Mouse (Mus musculus): ENCODE measurements around the gene Mxra8. TPM values are rescaled to one million over a fixed set of nuclear protein-coding genes. Genes with fewer than 3 reads are reported as not detected.
A peak's percentile ranks its signal among the peaks of the same experiment; 100 is the strongest.

Mxra8 gene
- total and polyA plus RNA-seq, 3 experiments = 26.7 to 84.7 (median 31.9) TPM

DNA sequence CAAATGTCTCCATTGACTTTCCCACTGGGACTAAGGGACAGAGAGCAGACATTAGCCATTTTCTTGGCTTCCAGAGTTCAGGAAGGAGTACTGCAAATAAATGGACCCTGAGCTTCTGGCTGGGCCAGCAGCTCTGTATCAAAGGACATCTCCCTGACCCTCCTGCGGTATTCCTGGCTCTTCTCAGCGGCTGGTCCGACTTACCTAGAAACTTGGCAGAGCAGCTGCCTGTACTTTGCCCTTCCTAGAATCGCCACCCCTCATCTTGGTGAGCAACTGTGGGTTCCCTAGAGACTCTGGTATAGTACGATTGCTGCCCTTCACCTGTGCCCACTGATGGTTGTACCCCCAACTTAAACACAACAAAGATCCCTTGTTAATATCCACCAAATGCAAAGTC is 3.8 kb downstream of the Mxra8 start:
- H3K27me3 ChIP-seq (ENCODE audit: control insufficient read depth, insufficient read depth, low read length) = no peaks in the 10 kb centered on the region
- H3K36me3 ChIP-seq (ENCODE audit: control insufficient read depth, insufficient read depth, low read length) = no peaks in the 10 kb centered on the region
- 71% methylated on average over 5 of the region's 5 CpGs for whole genome bisulfite sequencing
- no peak for DNase-seq
- H3K4me1 ChIP-seq (ENCODE audit: control insufficient read depth, insufficient read depth, low read length) = peaks cover 18% of the 10 kb centered on the region
- H3K9ac ChIP-seq (ENCODE audit: low read depth, low read length) = no peak overlapping the region
- TF ChIP-seq CTCF (IDR thresholded peaks at IDR 0.05) (no peak), EP300 (IDR thresholded peaks at IDR 0.05; ENCODE audit: insufficient read depth, low read depth, low read length) (no peak), POLR2A (IDR thresholded peaks at IDR 0.05; ENCODE audit: insufficient read depth, low read depth, low read length) (no peak)
- intact Hi-C loops (cut with DNase I) = no loop called here
- H3K27ac ChIP-seq = no peak overlapping the region
- H3K79me2 ChIP-seq (replicated peaks; ENCODE audit: control insufficient read depth, insufficient read depth, low read length) = peaks cover 6% of the 10 kb centered on the region
- no peak overlapping the region for H3K4me3 ChIP-seq

DNA sequence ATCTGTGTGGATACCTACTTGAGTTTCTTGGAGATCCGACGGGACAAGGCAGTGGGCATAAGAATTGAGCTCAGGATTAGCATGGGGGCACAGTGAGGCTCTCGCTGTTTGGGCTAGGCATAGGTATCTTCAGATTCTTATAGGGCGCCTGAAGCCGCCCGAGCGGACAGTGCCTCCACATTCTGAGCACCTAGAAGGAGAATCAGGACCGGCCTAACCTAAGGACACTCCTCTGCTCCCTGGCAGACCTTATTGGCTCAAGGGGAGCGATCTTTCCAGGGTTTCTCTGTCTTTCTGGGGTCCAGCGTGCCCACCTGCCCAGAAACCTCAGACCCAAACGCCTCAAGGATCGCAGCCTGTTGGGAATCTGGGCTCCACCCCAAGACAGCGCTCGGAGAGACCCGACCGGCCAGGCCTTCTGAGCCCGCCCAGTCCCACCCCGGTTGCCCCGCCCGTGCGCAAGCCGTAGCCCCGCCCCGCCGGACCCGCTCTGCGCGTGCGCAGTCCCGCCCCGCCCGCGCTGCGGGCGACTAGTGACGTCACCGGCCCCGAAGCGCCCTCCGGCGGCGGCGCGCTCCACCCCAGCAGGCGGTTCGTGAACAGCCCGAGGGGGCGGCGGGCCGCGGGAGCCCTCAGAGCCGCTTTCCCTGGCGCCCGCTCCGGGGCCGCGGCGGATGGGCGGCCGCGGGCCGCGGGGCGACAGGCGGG is 7.5 kb downstream of the Mxra8 start, which contains the start of gene Dvl1:
Dvl1 (plus strand) TSS at position 532 of the 708 bp plus-strand sequence.
- peak within 1 kb of the TSS; percentile 99 for H3K9ac ChIP-seq (ENCODE audit: low read depth, low read length)
- WGBS = 2% methylated on average over 47 of the region's 65 CpGs

GRCm38 (mm10) chr4:155847591-155848352 is 8.3 kb downstream of the Mxra8 start:
- intact Hi-C loops (cut with DNase I) = no loop called here
- H3K79me2 ChIP-seq (replicated peaks; ENCODE audit: control insufficient read depth, insufficient read depth, low read length) = peaks cover 6% of the 10 kb centered on the region
- peak overlapping the region; percentile 99 for H3K9ac ChIP-seq (ENCODE audit: low read depth, low read length)
- H3K27ac ChIP-seq = peak overlapping the region; percentile 75
- H3K4me3 ChIP-seq = peak overlapping the region; percentile 96
- TF ChIP-seq EP300 (IDR thresholded peaks at IDR 0.05; ENCODE audit: insufficient read depth, low read depth, low read length) = no peak
- no peak for TF ChIP-seq POLR2A (IDR thresholded peaks at IDR 0.05; ENCODE audit: insufficient read depth, low read depth, low read length)
- TF ChIP-seq CTCF (IDR thresholded peaks at IDR 0.05) = no peak
- peak in 1 of 2 experiments; percentile 65 for DNase-seq
- H3K27me3 ChIP-seq (ENCODE audit: control insufficient read depth, insufficient read depth, low read length) = no peaks in the 10 kb centered on the region
- 1% methylated on average over 61 of the region's 69 CpGs for WGBS
- no peaks in the 10 kb centered on the region for H3K36me3 ChIP-seq (ENCODE audit: control insufficient read depth, insufficient read depth, low read length)
- peaks cover 38% of the 10 kb centered on the region for H3K4me1 ChIP-seq (ENCODE audit: control insufficient read depth, insufficient read depth, low read length)

More for the DNA sequence above, 7.5 kb downstream of the Mxra8 start, which contains the start of gene Dvl1:
- H3K4me3 ChIP-seq = peak within 1 kb of the TSS; percentile 96
- intact Hi-C loops (cut with DNase I) = no loop called here
- TF ChIP-seq EP300 (IDR thresholded peaks at IDR 0.05; ENCODE audit: insufficient read depth, low read depth, low read length) = 0 out of 2 replicates have a peak, but pooled peaks have one; percentile 33
- peak; percentile 95 for TF ChIP-seq POLR2A (IDR thresholded peaks at IDR 0.05; ENCODE audit: insufficient read depth, low read depth, low read length)
- TF ChIP-seq CTCF (IDR thresholded peaks at IDR 0.05) = peak; percentile 64
- H3K27me3 ChIP-seq (ENCODE audit: control insufficient read depth, insufficient read depth, low read length) = no peaks in the 10 kb centered on the region
- H3K27ac ChIP-seq = peak within 1 kb of the TSS; percentile 90
- peak; percentile 95 to 99 for DNase-seq
- H3K79me2 ChIP-seq (replicated peaks; ENCODE audit: control insufficient read depth, insufficient read depth, low read length) = peaks cover 6% of the 10 kb centered on the region
- peaks cover 35% of the 10 kb centered on the region for H3K4me1 ChIP-seq (ENCODE audit: control insufficient read depth, insufficient read depth, low read length)
- H3K36me3 ChIP-seq (ENCODE audit: control insufficient read depth, insufficient read depth, low read length) = no peaks in the 10 kb centered on the region

GRCm38 (mm10) chr4:155848434-155849095 is 9.1 kb downstream of the Mxra8 start:
- H3K27ac ChIP-seq = peak overlapping the region; percentile 21
- H3K4me3 ChIP-seq = peak overlapping the region; percentile 96
- peaks cover 8% of the 10 kb centered on the region for H3K79me2 ChIP-seq (replicated peaks; ENCODE audit: control insufficient read depth, insufficient read depth, low read length)
- intact Hi-C loops (cut with DNase I) = no loop called here
- H3K27me3 ChIP-seq (ENCODE audit: control insufficient read depth, insufficient read depth, low read length) = no peaks in the 10 kb centered on the region
- peak overlapping the region; percentile 99 for H3K9ac ChIP-seq (ENCODE audit: low read depth, low read length)
- DNase-seq = no peak
- peaks cover 38% of the 10 kb centered on the region for H3K4me1 ChIP-seq (ENCODE audit: control insufficient read depth, insufficient read depth, low read length)
- H3K36me3 ChIP-seq (ENCODE audit: control insufficient read depth, insufficient read depth, low read length) = no peaks in the 10 kb centered on the region
- TF ChIP-seq POLR2A (IDR thresholded peaks at IDR 0.05; ENCODE audit: insufficient read depth, low read depth, low read length) = no peak
- TF ChIP-seq EP300 (IDR thresholded peaks at IDR 0.05; ENCODE audit: insufficient read depth, low read depth, low read length) = no peak
- TF ChIP-seq CTCF (IDR thresholded peaks at IDR 0.05) = no peak
- 61% methylated on average over 7 of the region's 7 CpGs for WGBS

- TF ChIP-seq EP300 (IDR thresholded peaks at IDR 0.05; ENCODE audit: insufficient read depth, low read depth, low read length) = no peak
- no peak for TF ChIP-seq POLR2A (IDR thresholded peaks at IDR 0.05; ENCODE audit: insufficient read depth, low read depth, low read length)
- no peak for TF ChIP-seq CTCF (IDR thresholded peaks at IDR 0.05)
- H3K4me3 ChIP-seq = no peak overlapping the region
- intact Hi-C loops (cut with DNase I) = no loop called here
- peak overlapping the region; percentile 9; the same call in 1 of the 2 replicates for H3K27ac ChIP-seq
- DNase-seq = no peak
- H3K9ac ChIP-seq (ENCODE audit: low read depth, low read length) = no peak overlapping the region
- no peaks in the 10 kb centered on the region for H3K36me3 ChIP-seq (ENCODE audit: control insufficient read depth, insufficient read depth, low read length)
- H3K79me2 ChIP-seq (replicated peaks; ENCODE audit: control insufficient read depth, insufficient read depth, low read length) = peaks cover 8% of the 10 kb centered on the region
- H3K27me3 ChIP-seq (ENCODE audit: control insufficient read depth, insufficient read depth, low read length) = no peaks in the 10 kb centered on the region
- WGBS = 89% methylated on average over 2 of the region's 2 CpGs
- H3K4me1 ChIP-seq (ENCODE audit: control insufficient read depth, insufficient read depth, low read length) = peaks cover 38% of the 10 kb centered on the region
Observed at GRCm38 (mm10) chr4:155849391-155849790, 9.9 kb downstream of the Mxra8 start.
